Mouse (Mus musculus) brown adipose tissue, adult 24 weeks (tissue): Measurements from ENCODE around the gene Cnot2. TPM values are rescaled to one million over a fixed set of nuclear protein-coding genes. Genes with fewer than 3 reads are reported as not detected.
"Not testable (repeated sequence)": the region's sequence is repeated elsewhere in the genome, so short reads cannot be mapped to it uniquely, and the experiment has no call there.

Experiments used
- H3K27ac ChIP-seq: fragments of 200-500 bp; replicated peaks from 2 replicates; pipeline ENCODE4 v1.5.1; 2012; ENCODE audit warnings: low read depth, mild to moderate bottlenecking, low read length
- H3K4me1 ChIP-seq: fragments of 200-500 bp; 2 replicates; pipeline ENCODE4 v1.6.1; 2012; ENCODE audit warnings: low read length, mixed read lengths; ENCODE audit not compliant: control insufficient read depth, insufficient read depth, insufficient read length
- H3K4me3 ChIP-seq: fragments of 200-500 bp; 2 replicates; pipeline ENCODE4 v1.5.1; 2012; ENCODE audit warnings: low read depth, mild to moderate bottlenecking, low read length, moderate library complexity; ENCODE audit not compliant: insufficient read depth
- polyA plus RNA-seq: library from polyadenylated mRNA; stranded (reverse); fragments of >200 nt; gene quantifications from 2 replicates; pipeline ENCODE4 v1.2.4, GENCODE M21; 2012; ENCODE audit not compliant: missing spikeins, insufficient read depth, insufficient read length

Cnot2 gene
- 26.8 and 29.8 TPM in 2 replicates for polyA plus RNA-seq

DNA sequence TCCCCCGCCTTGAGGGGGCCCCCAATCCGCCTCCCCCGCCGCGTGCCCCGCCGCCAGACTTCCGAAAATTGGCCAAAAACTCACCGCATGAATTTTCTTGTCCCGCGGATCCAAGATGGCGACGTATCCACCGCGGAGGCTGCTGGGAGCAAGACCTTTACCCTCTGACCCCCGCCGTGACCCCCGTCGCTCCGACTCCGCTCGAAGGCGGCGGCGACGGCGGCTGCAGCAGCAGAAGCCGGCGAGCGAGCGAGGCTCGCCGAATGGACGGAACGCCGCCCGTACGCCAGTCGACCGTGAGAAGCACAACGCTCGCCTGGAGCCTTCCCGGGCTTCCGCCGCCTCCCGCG, at the start of gene Cnot2:
Gene Cnot2, minus strand, starts transcription at position 143 of the 350 bp plus-strand sequence.
- Histone ChIP-seq H3K4me3 (peak within 1 kb of the TSS; percentile 95), H3K4me1 (peaks cover 4% of the 10 kb centered on the region), H3K27ac (peak within 1 kb of the TSS; percentile 71)

DNA sequence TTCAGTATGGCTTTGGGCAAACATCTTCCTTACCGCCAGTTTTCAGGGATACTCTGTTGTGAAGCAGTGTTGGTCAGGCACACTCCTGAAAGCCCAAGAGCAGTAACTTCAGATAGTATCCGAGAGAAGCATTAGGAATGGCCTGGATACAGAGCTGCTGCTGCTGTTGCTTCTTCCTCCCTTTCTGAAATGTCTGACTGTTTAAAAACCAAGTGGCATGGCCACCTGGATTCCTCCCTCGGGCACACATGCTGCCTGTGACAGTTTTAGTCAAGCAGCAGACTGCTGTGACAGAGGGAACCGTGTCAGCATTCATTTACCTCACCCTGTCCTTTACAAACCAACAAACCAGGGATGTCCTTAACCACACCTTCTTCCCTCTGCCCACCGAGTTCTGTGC, 47.6 kb upstream of the Cnot2 start:
- H3K4me3 ChIP-seq: no peak overlapping the region
- no peak overlapping the region for H3K27ac ChIP-seq
- no peaks in the 10 kb centered on the region for H3K4me1 ChIP-seq

DNA sequence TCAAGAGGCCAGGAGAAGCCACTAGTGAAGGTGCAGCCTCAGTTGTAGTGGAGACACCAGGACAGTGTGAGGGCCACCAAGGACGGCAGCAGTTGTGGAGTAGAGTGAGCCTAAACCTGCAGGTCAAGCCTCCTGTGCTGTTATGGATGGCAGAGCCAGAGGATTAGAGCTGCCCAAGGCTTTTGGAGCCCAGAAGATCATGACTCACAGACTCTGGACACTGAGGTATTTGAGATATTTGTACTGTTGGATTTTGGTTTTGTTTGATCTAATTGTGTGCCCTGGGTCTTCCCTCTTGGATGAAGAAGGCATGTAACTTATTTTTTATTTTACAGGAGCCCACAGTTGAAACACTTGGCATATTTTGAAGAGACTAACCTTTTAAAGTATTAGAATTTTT, 44.7 kb upstream of the Cnot2 start:
- Histone ChIP-seq H3K4me3 (no peak overlapping the region), H3K4me1 (no peaks in the 10 kb centered on the region), H3K27ac (no peak overlapping the region)

DNA sequence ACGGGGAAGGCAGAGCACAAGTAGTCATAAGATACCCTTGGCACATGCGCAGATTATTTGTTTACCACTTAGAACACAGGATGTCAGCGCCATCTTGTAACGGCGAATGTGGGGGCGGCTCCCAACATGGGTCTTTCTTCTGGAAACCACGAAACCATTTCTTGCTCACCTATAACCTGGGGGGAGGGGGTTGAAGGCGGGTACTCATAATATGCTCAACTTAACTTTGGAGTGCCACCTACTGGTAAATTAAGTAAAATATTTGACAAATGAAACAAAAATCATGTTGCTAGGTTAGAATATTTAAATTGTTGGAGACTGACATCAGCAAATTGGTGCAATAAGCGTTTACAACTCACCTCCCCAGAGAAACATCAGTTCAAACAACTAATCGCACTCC, 31.9 kb upstream of the Cnot2 start:
- not testable (repeated sequence) for H3K27ac ChIP-seq, H3K4me1 ChIP-seq, H3K4me3 ChIP-seq

DNA sequence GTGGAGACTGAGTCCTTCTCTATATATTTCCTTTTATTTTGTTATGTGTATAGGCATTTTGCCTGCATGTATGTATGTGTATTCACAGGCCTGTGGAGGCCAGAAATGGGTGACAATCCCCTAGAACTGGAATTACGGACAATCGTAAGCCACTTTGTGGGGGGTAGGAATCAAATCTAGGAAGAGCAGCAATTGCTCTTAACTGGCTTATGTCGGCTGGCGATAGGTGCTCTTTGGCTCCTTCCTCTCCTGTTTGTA, 23.5 kb upstream of the Cnot2 start:
- Histone ChIP-seq H3K27ac (no peak overlapping the region), H3K4me1 (no peaks in the 10 kb centered on the region), H3K4me3 (no peak overlapping the region)

DNA sequence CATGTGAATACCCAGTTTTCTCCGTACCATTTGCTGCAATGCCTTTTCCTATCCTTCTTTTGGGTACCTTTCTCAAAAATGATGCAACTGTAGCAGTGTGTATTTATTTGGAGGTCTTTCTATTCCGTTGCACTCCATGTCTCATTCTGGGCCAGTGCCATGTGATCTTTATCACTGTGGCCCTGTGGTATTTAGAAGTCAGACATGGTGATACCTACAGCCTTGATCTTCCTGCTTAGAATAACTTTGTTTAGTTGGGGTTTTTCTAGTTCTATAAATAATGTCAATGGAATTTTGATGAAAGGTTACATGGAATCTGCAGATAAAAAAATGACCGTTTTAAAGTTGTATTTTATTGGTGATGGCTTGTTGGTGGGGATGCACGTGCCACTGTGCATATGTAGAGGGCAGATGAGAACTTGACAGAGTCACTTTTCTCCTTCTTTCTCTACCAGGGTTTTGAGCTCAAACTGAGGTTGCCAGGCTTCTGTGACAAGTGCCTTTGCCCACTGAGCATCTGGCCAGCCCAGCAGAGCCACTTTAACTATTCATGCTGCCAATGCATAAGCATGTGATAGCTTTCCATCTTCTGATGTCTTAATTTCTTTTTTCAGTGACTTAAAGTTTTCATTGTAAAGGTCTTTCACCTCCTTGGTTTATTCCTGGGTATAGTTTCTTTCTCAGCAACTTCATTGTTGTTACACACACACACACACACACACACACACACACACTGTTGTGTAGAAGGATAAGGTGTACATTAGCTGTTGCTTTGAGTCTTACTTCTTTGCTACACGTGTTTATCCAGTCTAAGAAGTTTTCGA, 23.0 kb upstream of the Cnot2 start:
- H3K27ac ChIP-seq: no peak overlapping the region
- H3K4me1 ChIP-seq: no peaks in the 10 kb centered on the region
- no peak overlapping the region for H3K4me3 ChIP-seq

DNA sequence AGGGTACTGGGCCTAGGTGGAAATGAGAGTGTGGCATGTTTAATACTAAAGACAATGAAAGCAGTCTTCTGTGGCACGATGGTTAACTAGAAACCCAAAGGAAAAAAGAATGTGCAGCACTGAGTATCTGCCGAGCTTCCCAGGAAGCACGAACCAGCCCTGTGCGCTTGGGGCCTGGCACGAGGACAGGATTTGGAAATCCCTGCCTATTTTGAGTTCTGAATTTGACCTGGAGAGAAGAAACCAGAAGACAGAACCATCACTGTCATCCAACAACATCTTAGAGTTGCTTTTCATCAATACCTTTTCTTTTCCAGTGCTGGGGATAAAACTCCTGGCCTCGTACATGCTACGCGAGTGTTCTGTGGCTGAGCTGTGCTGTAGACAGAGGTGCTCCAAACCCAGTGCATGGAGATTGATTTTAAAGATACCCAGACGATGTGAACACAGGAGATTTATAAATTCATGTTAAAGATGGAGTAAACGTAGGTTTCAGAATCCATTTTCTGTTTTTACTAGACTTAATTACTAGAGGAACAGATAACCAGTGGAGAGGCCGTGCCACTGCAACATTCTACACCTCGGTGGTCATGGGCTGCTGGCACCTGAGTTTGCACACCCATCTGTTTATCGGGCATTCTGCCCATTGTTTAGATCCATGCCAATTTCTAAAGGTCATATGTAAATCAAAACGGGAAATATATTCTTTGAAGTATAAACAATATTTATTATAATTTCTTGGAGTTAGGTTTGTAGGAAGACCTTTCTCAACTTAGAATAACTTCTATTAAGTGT, 17.9 kb upstream of the Cnot2 start:
- H3K27ac ChIP-seq: no peak overlapping the region
- no peak overlapping the region for H3K4me3 ChIP-seq
- no peaks in the 10 kb centered on the region for H3K4me1 ChIP-seq

DNA sequence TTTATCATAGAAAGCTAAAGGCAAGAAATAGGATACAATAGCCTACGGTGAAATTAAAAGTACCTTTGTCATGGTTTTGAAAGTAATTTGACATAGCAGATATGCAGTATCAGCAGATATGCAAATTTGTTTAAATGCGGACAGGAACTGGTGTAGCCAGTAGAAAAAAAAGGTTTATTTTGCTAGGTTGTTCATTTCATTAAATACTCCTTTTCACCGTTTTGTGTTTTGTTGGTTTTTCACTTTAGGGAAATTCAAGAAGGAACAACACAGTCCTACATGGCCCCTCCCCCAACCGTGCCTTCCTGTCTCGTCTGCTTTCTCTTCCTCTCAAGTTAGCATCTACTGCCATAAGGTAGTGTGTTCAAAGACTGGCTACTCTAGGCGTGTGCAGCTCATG, 1.4 kb upstream of the Cnot2 start:
- Histone ChIP-seq H3K4me1 (peaks cover 4% of the 10 kb centered on the region), H3K27ac (no peak overlapping the region), H3K4me3 (peak overlapping the region; percentile 11; the same call in 1 of the 2 replicates)

DNA sequence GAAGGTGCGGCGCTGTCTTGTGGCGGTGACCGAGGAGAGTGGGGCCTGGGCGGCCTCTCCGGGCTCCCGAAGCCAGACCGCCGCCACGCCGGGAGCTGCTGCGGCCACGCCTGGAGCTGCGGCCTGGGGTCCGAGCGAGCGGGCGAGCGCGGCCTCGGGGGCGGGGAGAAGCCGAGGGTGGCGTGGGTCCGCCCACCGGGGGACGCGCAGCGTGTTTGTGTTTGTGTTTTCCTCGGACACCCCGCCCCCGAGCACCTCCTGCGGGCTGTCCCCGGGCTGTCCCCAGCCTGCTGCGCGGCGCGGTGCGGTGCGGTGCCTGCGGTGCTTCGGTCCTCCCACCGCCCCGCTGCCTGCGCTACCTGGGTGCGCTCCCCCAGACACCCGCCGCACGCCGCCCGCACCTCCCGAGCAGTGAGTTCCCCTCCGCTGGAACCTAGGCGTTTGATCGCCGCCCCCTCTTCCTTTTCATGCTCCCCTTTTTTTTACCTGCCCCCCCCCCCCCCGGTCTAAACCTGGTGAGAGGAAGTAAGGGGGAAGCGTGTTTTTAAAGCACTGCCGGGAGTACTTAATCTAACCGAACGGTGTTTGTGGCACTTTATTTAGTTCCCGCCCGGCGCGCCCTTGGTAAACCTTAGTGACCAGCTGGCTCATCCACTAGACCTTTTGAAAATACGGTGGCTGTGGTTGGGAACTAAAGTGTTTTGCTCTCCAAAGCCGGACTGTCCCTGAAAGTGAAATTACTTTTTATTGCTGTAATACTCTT, 589 bp upstream of the Cnot2 start:
- Histone ChIP-seq H3K4me3 (peak overlapping the region; percentile 95), H3K4me1 (peaks cover 4% of the 10 kb centered on the region)

DNA sequence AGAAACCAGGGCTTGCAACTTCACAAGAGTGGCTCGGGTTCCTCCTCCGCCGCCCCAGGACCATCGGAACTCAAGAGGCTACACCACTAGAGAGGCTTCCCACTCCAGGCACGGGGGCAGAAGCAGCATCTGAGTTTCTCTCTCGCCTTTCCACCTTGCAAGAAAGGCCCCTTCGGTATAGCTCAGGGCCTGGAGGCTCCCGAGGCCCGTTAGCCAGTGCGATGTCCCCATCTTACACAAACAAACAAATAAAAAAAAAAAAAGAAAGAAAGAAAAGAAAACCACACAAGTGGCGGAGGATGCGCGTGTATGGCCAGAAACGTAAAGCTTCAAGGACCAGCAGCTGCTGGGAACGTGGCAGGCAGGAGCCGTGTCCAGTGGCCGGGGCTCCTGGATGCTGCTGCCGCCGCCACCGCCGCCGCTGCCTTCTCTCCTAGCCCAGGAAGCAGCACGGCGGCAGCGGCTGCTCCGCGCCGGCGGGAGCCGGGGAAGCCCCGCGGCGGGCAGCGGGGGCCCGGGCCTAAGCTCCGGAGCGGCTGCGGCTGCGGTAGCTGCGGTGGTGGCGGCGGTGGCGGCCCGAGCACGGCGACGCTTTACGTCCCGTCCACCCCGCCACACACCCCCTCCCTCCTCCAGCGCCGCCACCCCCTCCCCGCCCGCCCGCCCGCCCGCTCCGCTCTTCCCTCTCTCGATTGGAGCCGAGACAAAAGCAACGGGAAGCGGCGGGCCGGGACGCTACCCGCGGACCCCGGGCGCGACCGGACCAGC, 536 bp downstream of the Cnot2 start:
- Histone ChIP-seq H3K4me3 (peak overlapping the region; percentile 95), H3K4me1 (peaks cover 4% of the 10 kb centered on the region), H3K27ac (peak overlapping the region; percentile 70)

More for the DNA sequence above, 589 bp upstream of the Cnot2 start:
- peak overlapping the region; percentile 71 for H3K27ac ChIP-seq

DNA sequence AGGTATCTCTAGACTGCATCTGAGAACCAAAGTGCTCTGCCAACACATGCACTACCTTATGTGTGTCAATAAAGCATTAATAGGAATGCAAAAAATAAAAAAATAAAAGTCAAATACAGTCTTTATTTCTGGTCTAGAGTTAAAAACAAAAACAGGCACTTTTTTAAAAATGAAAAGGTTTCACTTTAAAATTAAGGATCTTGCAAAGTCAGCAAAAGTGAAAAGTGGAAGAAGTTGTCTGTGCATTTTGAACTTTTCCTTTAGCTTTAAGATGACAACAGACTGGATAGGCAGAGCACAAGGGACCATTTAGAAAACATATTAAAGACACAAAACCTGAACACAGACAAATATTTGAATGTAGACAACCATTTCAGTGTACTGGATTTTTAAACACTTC, 1.8 kb downstream of the Cnot2 start:
- peaks cover 6% of the 10 kb centered on the region for H3K4me1 ChIP-seq
- H3K4me3 ChIP-seq: no peak overlapping the region
- no peak overlapping the region for H3K27ac ChIP-seq

DNA sequence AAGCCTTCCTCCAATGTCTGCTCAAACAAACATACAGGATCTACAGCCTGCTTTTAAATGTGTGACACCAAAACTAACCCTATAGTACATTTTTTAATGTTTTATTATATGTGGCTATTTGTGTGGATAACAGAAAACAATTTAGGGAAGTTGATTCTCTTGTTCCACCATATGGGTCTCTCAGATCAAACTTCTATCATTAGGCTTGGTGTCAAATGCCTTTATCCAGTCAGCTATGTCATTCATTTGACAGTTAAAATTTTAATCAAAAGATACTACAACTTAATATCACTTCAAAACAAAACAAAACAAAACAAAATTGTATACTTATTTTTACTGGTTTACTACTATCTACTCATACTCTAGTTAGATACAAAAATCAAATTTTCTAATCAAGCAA, 2.9 kb downstream of the Cnot2 start:
- Histone ChIP-seq H3K4me1 (peaks cover 6% of the 10 kb centered on the region), H3K4me3 (no peak overlapping the region), H3K27ac (no peak overlapping the region)

DNA sequence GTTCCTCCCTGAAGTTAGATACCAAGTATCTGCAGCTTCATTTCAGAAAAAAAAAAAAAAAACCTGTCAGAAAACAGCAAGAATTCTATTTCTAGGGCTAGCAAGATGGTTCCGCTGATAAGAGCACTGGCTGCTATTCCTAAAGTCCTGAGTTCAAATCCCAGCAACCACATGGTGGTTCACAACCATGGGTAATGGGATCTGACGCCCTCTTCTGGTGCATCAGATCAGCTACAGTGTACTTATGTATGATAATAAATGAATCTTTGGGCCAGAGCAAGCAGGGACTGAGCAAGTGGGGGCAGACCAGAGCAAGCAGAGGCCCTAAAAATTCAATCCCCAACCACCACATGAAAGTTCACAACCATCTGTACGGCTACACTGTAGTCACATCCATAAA, 4.1 kb downstream of the Cnot2 start:
- Histone ChIP-seq H3K4me3 (no peak overlapping the region), H3K27ac (no peak overlapping the region), H3K4me1 (peaks cover 5% of the 10 kb centered on the region)

DNA sequence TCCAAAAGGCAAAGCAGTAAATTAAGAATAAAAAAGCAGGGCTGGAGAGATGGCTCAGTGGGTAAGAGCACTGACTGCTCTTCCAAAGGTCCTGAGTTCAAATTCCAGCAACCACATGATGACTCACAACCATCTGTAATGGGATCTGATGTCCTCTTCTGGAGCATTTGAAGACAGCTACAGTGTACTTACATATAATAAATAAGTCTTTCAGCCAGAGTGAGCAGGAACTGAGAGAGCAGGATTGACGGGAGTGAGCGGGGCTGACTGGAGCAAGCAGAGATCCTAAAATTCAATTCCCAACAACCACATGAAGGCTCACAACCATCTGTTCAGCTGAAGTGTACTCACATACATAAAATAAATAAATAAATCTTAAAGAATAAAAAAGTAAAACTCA, 5.2 kb downstream of the Cnot2 start:
- not testable (repeated sequence) for H3K27ac ChIP-seq, H3K4me3 ChIP-seq, H3K4me1 ChIP-seq

DNA sequence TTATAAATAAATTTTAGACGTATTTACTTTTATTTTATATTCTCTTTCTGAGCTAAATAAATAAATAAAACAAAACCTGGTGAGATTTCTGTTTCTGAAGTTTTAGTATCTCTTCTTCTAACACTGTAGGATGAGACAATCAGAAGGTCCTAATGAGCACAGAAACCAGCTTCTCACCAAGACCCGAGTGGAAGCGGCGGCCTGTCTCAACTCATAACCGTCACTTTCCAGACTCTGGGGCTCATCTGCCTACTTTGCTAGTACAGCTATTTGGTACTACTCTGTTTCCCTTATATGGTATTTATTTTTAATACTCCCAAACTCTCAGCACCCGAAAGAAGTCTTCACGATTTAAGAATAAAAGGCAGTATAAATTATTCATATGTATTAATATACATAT, 10.8 kb downstream of the Cnot2 start:
- H3K27ac ChIP-seq: no peak overlapping the region
- no peak overlapping the region for H3K4me3 ChIP-seq
- peaks cover 2% of the 10 kb centered on the region; the same call in 1 of the 2 replicates for H3K4me1 ChIP-seq
